Mouse (Mus musculus) spleen, postnatal 10 days (tissue): ENCODE measurements around the gene Atf5.

Experiments used
- DNase-seq, 2 experiments: peaks; one replicate each; pipeline ENCODE4 v3.0.0; 2021 to 2022; ENCODE audit warnings: low spot score in 2 of 2

Atf5 gene

GRCm38 (mm10) chr7:44772591-44773204 lies 43.8 kb downstream of the Atf5 start:
- peak in 1 of 2 experiments; percentile 36 for DNase-seq

GRCm38 (mm10) chr7:44770046-44770578 lies 46.3 kb downstream of the Atf5 start:
- peak; percentile 38 to 79 for DNase-seq

GRCm38 (mm10) chr7:44768129-44768528 lies 48.3 kb downstream of the Atf5 start:
- DNase-seq: peak; percentile 22 to 72
